In the genomic region with DNA sequence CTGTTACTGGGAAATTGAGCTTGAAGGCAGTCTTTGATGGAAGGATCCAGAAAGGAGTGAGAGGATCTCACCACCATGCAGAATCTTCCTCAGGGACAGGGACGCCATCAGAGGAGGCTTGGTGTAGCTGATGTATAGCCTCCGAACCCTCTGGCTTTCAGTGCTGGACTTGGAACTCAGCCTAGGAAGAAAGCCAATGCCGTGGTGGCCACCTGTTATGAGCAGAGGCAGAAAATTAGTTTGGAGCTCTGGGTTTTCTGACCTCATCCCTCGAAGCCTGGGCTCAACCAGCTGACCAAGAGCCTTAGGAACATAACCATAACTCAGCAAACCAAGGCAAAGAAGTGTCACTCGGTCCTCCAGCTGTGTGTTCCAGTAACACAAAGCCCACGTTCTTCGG, we compare ENCODE assay signal across 13 mouse cellular contexts.
A peak's percentile ranks its signal among the peaks of the same experiment; 100 is the strongest.
DNase-seq lines count a peak whose midpoint lies in the region; ATAC-seq and TF ChIP-seq lines count a peak whose summit lies in the region.
"Had no signal": no experiment of that assay in that cellular context is flagged by ENCODE, and none has a peak within 500 bp of the region (broad histone marks: within the 10 kb centered on the region; RNA-seq: fewer than 3 reads in every experiment).

No protein-coding gene starts in this region.

- no peak for TF ChIP-seq CTCF in stomach, postnatal 0 days (IDR thresholded peaks at IDR 0.05; ENCODE audit: low read depth)

- ATAC-seq in heart, embryonic 13.5 days (ENCODE audit: extremely low read depth, insufficient number of reproducible peaks, low FRiP score, low TSS enrichment): no peak
- ATAC-seq in heart, embryonic 12.5 days (ENCODE audit: insufficient number of reproducible peaks, low FRiP score): no peak
- no peak for ATAC-seq in stomach, embryonic 16.5 days (ENCODE audit: insufficient read depth, low FRiP score)
- no peak for ATAC-seq in stomach, postnatal 0 days (ENCODE audit: low FRiP score, low TSS enrichment)
- ATAC-seq: Patski had no signal

- peak overlapping the region; percentile 65; the same call in 1 of the 2 replicates for H3K4me2 ChIP-seq in heart, embryonic 13.5 days
- H3K4me2 ChIP-seq in heart, embryonic 12.5 days: no peak overlapping the region
- H3K4me2 ChIP-seq in stomach, embryonic 16.5 days (ENCODE audit: low read depth, low read length): no peak overlapping the region
- H3K4me2 ChIP-seq in stomach, postnatal 0 days (replicated peaks; ENCODE audit: low read depth): no peak overlapping the region
- H3K4me2 ChIP-seq: embryonic facial prominence, embryonic 13.5 days; hindbrain, embryonic 14.5 days; limb, embryonic 15.5 days had no signal

- no peak for TF ChIP-seq EP300 in stomach, postnatal 0 days (optimal IDR thresholded peaks at IDR 0.05)

- H3K4me1 ChIP-seq in heart, embryonic 13.5 days: peaks cover 56% of the 10 kb centered on the region
- peaks cover 55% of the 10 kb centered on the region for H3K4me1 ChIP-seq in heart, embryonic 12.5 days (replicated peaks)
- H3K4me1 ChIP-seq in stomach, embryonic 16.5 days (ENCODE audit: control insufficient read depth, insufficient read depth, low read length): peaks cover 22% of the 10 kb centered on the region
- H3K4me1 ChIP-seq in stomach, postnatal 0 days (replicated peaks; ENCODE audit: control insufficient read depth, insufficient read depth): peaks cover 2% of the 10 kb centered on the region

- H3K4me3 ChIP-seq in heart, embryonic 13.5 days: no peak overlapping the region
- no peak overlapping the region for H3K4me3 ChIP-seq in heart, embryonic 12.5 days
- no peak overlapping the region for H3K4me3 ChIP-seq in stomach, embryonic 16.5 days (replicated peaks; ENCODE audit: low read length)
- H3K4me3 ChIP-seq in stomach, postnatal 0 days (ENCODE audit: low read depth, low read length): no peak overlapping the region
- H3K4me3 ChIP-seq: embryonic facial prominence, embryonic 13.5 days; limb, embryonic 15.5 days had no signal

- H3K9ac ChIP-seq in heart, embryonic 13.5 days: no peak overlapping the region
- no peak overlapping the region for H3K9ac ChIP-seq in heart, embryonic 12.5 days
- no peak overlapping the region for H3K9ac ChIP-seq in stomach, embryonic 16.5 days (ENCODE audit: low read length)
- H3K9ac ChIP-seq in stomach, postnatal 0 days (ENCODE audit: low read length): no peak overlapping the region
- H3K9ac ChIP-seq: embryonic facial prominence, embryonic 13.5 days; hindbrain, embryonic 14.5 days; limb, embryonic 15.5 days had no signal

- H3K27ac ChIP-seq in heart, embryonic 13.5 days (replicated peaks): no peak overlapping the region
- no peak overlapping the region for H3K27ac ChIP-seq in heart, embryonic 12.5 days (ENCODE audit: poor library complexity, severe bottlenecking)
- peak overlapping the region; percentile 77; the same call in 1 of the 2 replicates for H3K27ac ChIP-seq in stomach, embryonic 16.5 days (ENCODE audit: low read length)
- no peak overlapping the region for H3K27ac ChIP-seq in stomach, postnatal 0 days (replicated peaks)
- H3K27ac ChIP-seq: embryonic facial prominence, embryonic 13.5 days; limb, embryonic 15.5 days; macrophage had no signal

- no peaks in the 10 kb centered on the region for H3K36me3 ChIP-seq in heart, embryonic 13.5 days
- H3K36me3 ChIP-seq in heart, embryonic 12.5 days: no peaks in the 10 kb centered on the region
- H3K36me3 ChIP-seq in stomach, embryonic 16.5 days (ENCODE audit: control insufficient read depth, insufficient read depth, low read length): no peaks in the 10 kb centered on the region
- no peaks in the 10 kb centered on the region for H3K36me3 ChIP-seq in stomach, postnatal 0 days (ENCODE audit: control insufficient read depth, insufficient read depth, low read length)
- H3K36me3 ChIP-seq: limb, embryonic 15.5 days had no signal

- DNase-seq in stomach, postnatal 0 days (ENCODE audit: low spot score): no peak
- peak; percentile 77 to 83 for DNase-seq in cerebellum, postnatal 25 days
- DNase-seq in natural killer cell, adult 2 months (ENCODE audit: low spot score in 2 of 2): no peak
- DNase-seq in thymus, postnatal 36 days: no peak
- DNase-seq: adrenal gland, adult 8-10 months had no signal

- WGBS in heart, embryonic 13.5 days: 82% methylated on average over 7 of the region's 7 CpGs
- WGBS in heart, embryonic 12.5 days: 91% methylated on average over 7 of the region's 7 CpGs
- WGBS in stomach, embryonic 16.5 days: 74% methylated on average over 7 of the region's 7 CpGs
- WGBS in stomach, postnatal 0 days: 74% methylated on average over 7 of the region's 7 CpGs

- no peaks in the 10 kb centered on the region for H3K9me3 ChIP-seq in heart, embryonic 13.5 days
- H3K9me3 ChIP-seq in heart, embryonic 12.5 days (replicated peaks): no peaks in the 10 kb centered on the region; the same call in 1 of the 2 replicates
- no peaks in the 10 kb centered on the region for H3K9me3 ChIP-seq in stomach, embryonic 16.5 days (replicated peaks; ENCODE audit: control insufficient read depth, low read length)
- no peaks in the 10 kb centered on the region for H3K9me3 ChIP-seq in stomach, postnatal 0 days (ENCODE audit: control insufficient read depth, low read length)
- H3K9me3 ChIP-seq: embryonic facial prominence, embryonic 13.5 days; limb, embryonic 15.5 days had no signal

- H3K27me3 ChIP-seq in heart, embryonic 13.5 days (replicated peaks): peaks cover 42% of the 10 kb centered on the region
- H3K27me3 ChIP-seq in heart, embryonic 12.5 days (replicated peaks): peaks cover 26% of the 10 kb centered on the region
- no peaks in the 10 kb centered on the region for H3K27me3 ChIP-seq in stomach, embryonic 16.5 days (ENCODE audit: control insufficient read depth, insufficient read depth, low read length)
- no peaks in the 10 kb centered on the region for H3K27me3 ChIP-seq in stomach, postnatal 0 days (ENCODE audit: control insufficient read depth, insufficient read depth, low read length)
- H3K27me3 ChIP-seq: embryonic facial prominence, embryonic 13.5 days; limb, embryonic 15.5 days; Patski had no signal

Comparison
In these comparisons a context has a peak if more than half of its experiments do, and no peak if none do; other contexts are left out.
1. DNase-seq: peak in cerebellum, postnatal 25 days (2 of 2); none in stomach, postnatal 0 days (single experiment), natural killer cell, adult 2 months (0 of 2) and thymus, postnatal 36 days (0 of 2).